Mouse (Mus musculus): ENCODE data around the gene Senp3.

The Senp3 gene

DNA sequence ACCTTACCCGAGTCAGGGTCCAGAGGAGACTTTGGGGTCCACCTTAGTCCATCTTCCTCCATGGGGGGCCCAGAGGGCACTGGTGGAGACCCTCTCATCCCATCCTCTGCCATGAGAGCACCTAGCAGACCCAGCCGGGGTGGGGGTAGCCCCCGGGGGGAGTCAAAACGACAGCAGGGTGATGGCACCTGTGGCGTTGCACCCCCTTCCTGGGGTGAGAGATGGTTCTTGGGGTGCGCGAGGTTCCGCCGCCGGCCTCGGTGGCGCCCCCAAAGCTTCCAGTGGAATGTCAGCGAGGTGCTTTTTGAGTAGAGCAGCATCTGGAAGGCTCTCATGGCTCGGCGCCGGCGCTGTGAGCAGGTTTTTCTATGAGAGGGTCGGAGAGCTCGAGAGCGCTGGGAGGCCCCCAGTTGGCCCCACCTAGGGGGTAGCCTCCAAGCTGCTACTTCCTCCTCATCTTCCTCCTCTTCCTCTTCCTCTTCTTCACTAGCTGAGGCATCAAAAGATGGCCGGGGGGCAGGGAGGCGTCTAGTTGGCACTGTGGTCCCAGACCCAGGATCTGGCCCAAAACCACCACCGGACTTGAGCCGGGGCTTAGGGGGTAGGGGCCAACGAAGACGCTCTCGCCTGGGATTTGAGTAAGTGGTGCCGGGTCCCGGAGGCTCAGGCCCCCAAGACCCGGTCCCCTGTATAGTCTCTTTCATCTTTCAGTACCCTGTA, 1.6 kb downstream of the Senp3 start:
- no peak for DNase-seq (ENCODE audit: low spot score)

DNA sequence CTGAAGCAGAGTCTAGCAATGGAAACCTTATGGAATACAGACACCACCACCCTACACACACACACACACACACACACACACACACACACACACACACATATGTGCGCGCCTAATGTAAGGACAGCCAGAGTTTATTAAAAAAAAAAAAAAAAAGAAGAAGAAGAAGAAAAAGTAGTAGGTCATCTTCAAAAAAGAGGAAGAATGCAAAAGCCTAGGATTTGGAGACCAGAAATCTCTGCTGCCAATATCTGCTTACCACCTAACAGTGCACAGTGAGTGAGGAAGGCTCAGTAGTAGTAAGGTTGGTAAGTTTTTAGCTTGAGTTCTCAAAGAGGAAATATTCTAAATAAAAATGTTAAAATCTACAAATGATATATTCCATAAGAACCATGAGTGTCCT, 2.7 kb downstream of the Senp3 start:
- DNase-seq (ENCODE audit: low spot score): no peak

DNA sequence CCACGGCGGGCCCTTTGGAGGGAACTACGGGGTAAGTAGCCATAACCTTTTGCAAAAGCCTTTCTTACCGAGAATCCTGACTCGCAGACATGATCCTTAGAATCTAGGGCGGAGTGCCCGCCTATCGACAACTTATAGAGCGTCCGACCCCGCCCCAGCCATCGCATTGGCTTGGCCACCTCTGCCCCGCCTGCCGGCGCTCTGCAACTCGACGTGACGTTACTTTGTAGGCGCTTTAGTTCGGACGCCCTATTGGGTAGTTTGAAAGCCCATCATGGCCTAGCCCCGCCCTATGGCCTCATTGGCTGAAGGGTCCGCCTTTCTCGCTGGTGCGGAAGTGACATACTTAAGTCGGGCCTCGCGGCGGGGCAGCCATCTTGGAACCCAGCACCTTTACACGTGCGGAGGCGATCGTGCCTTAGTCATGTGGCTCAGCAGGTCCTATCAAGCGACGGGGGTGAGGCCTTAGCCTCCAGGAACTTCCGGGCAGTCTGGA, 9.6 kb downstream of the Senp3 start, which contains the start of gene Eif4a1:
TSS of gene Eif4a1 (minus strand) at position 213 of the 496 bp plus-strand sequence.
- DNase-seq (ENCODE audit: low spot score): peak; percentile 100

DNA sequence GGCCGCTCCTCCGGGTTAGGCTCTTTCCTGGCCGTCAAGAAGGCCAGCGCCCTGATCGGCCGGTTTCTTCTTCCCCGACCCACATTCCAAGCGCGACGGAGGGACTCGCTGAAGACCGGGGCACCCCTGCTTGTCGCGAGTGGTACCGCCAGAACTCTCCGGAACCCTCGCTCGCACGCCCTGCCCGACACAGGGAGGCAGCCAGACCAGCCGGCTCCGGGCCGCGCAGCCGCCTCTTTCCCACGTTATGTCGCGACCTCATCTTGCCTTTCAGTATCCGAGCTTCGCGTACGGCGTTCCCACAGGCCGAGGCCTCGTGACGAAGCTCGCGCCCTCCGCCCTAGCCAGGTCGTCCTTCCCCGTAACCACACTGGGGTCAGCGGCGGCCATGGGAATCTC, 10.2 kb downstream of the Senp3 start:
- DNase-seq (ENCODE audit: low spot score): no peak

DNA sequence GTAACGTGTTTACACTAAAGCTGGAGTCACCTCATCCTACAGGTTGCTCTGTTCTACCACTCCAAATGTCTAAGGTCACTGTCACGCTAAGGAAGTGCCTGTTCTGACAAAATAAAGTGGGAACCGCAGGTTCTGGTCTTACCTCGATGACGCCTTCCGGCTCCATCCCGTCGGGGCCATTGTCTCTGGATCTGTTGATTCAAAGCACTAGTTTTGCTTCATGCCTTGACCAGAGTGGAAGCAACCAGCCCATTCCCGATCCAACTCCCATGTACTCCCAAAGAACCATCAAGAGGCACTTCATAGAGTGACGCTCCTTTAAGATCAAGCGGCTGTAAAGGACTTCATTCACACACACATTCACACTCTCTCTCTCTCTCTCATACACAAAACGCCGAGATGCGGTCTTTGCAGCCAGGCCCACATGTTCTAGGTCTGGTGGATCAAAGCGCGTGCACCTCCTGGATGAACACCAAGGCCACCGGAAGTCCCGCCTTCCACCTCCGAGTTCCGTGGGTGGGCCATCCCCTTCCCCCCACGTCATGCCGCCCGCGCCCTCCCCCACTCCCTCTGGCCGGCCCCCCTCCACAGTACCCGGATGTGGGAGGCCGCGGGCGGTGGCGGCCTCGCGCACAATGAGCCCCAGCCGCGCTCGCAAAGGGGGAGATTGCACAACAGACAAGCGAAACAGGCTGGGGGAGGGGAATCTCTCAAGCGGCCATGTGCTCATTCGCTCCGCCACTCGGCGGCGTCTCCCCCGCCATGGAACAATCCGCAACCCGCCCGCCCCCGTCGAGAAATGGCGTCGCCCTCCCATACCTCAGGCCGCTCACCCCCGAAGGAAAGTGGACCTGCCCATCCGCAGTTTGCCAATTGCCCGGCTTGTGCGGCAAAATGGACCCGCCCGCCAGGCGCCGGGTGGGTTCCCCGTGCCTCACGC, 10.8 kb downstream of the Senp3 start:
- peak; percentile 95 for DNase-seq (ENCODE audit: low spot score)

DNA sequence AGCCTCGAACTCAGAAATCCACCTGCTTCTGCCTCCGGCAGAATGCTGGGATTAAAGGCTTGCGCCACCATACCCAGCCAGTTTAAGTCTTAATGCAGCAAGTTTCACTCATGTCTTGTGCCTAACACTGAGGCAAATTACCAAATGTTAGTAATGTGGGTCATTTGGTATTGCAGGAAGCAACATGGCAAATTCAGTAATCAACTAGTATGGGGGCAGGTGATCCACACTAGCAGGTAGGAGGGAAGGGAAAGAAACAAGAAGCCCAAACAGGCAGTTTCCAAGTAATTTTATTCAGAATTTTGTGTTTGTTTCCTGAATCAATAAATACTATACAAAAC, 15.2 kb downstream of the Senp3 start:
- no peak for DNase-seq (ENCODE audit: low spot score)

DNA sequence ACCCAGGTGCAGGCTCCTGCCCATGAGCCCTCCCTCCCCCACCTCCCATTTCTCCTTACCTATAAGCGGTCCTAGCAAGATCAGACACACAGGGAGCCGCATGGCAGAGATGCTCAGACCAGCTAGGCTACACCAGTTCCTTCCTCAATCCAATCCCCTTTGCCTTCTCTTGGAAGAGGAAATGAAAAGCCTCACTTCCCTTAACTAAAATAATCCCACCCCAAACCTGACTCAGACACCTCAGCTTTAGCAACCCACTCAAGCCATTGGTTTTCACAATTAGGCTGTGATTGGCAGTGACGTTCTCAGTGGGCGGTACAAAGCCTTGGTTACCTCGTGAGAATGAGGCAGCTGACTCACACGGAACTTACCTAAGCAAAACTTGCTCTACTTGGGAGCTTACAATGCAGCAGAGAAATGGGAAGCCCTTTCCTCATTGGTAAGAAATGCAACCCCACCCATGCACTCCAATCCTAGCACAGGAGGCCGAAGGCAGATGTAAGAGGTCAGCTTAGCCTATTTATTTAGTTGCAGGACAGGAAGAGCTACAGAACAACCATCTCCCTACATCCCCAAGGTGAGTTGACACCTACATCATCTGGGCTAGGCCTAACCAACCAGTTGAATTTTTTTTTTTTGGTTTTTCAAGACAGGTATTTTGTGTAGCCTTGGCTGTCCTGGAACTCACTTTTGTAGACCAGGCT, 15.8 kb downstream of the Senp3 start, which contains the start of gene Cd68:
TSS of gene Cd68 (minus strand) at position 193 of the 704 bp plus-strand sequence.
- peak; percentile 76 for DNase-seq (ENCODE audit: low spot score)

DNA sequence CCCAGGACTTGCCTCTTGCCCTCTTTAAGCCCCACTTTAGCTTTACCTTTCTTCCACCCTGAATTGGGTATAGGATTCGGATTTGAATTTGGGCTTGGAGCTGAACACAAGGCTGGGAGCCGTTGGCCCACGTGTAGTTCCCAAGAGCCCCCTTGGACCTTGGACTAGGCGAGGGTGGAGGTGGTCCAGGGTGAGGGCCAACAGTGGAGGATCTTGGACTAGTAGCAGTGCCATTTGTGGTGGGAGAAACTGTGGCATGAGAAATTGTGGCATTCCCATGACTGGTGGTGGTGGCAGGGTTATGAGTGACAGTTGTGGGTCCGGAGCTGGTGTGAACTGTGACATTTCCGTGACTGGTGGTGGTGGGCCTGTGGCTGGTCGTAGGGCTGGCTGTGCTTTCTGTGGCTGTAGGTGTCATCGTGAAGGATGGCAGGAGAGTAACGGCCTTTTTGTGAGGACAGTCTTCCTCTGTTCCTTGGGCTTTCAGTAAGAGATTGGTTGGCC, 16.4 kb downstream of the Senp3 start:
- DNase-seq (ENCODE audit: low spot score): no peak

DNA sequence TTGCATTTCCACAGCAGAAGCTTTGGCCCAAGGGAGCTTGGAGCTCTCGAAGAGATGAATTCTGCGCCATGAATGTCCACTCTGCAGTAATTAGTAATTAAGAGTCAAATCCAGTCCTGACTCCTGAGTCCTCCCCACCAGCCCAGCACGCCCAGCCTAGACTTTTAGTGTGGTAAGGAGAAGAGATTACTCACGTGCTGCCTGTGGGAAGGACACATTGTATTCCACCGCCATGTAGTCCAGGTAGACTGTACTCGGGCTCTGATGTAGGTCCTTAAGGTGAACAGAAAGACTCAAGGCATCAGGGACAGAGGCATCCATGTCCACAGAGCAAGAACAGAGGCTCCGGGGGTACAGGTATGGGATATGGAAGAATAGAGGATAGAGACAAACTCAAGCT, 17.0 kb downstream of the Senp3 start:
- no peak for DNase-seq (ENCODE audit: low spot score)

DNA sequence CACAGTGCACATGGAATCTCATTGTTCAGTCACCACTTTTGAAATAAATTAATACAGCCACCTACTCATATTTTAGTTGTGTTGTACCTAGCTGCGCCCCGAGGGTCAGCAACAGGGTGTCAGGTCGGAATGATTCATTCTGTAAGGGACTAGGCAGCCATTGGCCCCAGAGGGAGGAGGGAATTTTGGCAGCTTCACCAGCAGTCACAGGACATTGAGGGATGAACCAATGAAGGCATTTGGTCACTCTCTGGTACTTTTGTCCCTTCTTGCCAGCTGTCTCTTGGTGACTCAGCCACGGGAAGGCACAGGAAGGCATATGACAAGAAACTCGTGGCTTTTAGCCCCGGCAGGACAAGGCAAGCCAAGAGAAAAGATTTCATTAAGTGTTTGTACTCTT, 18.1 kb downstream of the Senp3 start:
- DNase-seq (ENCODE audit: low spot score): no peak

DNA sequence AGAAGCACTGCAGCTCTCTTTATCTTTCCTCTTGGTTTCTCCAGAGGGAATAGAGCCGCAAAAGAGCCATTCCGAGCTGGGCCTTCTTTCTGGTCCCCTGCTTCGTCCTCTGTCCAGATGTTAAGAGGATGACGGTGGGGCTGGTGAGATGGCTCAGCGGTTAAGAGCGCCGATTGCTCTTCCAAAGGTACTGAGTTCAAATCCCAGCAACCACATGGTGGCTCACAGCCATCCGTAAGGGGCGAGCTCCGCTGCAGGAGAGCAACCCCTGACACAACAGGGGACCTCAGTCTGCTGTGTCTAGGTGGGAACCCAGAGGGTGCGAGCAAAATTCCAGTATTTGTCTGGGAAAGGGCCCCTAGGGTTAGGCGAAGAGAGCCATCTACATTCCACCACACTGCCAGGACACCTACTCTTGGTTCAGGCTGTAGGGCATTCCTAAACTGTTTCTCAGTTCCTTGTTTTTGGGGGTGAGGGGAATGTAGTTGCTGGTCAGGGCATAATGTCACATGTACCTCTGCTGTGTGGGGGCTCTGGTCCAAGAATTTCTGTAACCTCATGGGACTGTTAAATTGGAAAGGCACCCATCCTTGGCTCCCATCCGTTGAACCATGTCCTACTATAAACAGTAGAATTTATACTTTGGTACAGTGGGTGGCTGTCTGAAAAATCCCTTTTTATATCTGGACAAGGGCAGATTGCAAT, 18.8 kb downstream of the Senp3 start:
- no peak for DNase-seq (ENCODE audit: low spot score)

DNA sequence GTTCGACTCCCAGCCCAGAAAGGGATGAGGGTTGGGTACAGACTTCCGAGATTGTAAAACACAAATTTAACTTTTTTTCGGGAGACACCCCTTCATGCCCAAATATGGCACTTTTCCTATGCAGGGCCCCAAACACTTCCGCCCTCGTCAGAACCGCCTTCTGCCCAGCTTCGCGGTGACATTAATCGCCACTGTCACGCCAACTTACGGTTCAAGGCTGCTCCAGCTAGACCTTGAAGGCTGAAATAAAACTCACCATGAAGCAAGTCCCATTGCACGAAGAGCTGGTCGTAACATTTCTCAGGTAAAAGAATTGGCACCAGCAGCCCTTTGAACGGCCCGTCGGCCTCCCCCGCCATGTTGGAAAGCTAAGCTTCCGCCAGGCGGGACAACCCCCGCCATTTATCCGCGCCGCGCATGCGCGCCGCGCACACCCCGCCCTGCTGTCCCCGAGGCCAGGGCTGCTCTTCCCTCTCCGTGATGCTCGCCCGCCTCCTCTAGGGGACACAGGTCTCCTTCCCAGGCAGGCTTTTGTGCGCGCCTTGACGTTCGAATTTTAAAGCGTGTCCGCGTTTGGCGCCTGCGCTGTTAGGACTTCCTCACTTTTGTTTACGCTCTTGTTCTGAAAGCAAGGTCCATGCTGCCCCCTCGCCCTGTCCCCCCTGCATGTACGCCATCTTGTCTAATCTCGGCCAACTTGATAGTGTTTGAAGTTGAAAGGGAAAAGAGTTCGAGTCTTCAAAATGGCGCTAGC, 19.5 kb downstream of the Senp3 start, which contains the start of gene Mpdu1:
TSS of gene Mpdu1 (minus strand) at position 430 of the 754 bp plus-strand sequence.
- DNase-seq (ENCODE audit: low spot score): peak; percentile 96

DNA sequence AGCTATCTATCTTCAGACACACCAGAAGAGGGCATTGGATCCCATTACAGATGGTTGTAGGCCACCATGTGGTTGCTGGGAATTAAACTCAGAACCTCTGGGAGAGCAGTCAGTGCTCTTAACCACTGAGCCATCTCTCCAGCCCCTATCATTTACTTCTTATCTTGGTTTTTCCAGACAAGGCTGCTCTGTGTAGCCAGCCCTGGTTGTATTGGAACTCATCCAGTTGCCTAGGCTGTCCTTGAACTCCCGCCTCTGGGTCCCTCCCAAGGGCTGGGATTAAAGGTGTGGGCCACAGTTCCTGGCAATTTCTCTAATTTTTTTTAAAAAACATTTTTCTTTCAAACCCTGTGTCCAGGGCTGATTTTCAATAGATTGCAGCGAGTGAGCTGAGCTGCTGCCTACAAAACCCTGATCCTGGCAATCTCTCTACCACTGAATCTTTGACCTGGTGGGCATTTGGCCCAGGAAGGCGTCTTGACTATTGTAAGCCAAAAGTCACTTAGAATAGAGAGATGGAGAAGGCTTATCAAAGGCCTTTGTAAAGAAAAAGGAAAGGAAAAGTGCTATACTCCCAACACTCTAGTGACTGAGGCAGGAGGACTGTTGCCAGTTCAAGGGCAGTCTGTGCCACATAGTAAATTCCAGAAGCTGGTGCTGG, 20.5 kb downstream of the Senp3 start:
- no peak for DNase-seq (ENCODE audit: low spot score)

DNA sequence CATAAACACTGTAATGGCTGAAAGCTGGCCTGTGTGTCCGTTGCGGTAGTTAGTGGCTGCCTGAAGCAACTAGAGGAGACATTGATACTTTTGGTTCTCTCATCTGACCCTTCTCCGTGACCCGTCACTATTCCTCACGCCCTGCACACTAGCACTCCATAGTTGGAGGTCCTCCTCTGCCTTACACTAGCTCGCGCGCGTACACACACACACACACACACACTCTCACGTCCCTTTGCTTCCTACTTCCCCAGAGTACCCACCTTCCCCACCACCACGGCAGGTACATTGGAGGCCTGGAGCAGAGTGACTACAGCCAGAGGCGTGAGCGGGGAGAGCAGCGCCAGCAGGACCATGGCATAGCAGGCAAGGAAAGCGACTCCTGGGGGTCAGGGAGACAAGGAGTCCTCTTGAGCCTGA, 24.4 kb downstream of the Senp3 start:
- no peak for DNase-seq (ENCODE audit: low spot score)

DNA sequence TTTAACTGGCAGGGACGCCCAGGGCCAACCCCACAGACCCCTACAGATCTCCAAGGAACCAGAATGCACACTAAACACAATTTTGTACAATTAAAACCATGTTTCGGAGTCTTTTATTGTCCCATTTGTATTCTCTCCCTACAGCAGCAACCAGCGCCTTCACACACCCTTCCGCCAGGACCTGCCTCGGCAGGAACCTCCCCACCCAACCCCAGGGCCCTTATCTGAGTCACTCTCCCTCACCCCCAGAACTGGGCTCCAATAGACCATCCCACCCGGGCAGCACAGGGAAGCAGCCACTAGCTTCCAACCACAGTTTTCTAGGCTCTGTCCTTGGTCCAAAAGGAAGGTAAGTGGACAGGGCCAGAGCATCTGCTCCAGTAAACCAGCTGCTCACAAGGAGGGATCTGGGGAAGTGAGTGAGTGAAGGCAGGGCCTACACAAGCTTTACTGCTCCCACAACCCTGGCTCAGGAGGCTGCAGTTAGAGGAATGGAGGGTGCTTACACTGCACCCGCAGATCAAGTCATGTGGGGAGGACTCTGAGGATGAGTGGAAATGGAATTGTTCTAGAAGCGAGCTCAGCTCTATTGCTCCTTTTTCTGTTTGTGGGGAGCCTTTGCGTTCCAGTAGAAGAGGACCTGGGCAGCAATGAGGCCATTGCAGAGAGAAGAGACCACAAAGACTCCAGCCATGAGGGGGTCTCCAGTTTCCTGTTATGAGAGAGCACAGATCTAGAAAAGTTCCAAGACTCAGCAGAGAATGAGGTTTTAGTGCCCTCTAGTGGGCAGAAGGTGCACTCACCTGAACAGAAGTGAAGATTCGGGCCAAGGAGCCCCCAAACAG, 25.0 kb downstream of the Senp3 start:
- peak; percentile 59 for DNase-seq (ENCODE audit: low spot score)

DNA sequence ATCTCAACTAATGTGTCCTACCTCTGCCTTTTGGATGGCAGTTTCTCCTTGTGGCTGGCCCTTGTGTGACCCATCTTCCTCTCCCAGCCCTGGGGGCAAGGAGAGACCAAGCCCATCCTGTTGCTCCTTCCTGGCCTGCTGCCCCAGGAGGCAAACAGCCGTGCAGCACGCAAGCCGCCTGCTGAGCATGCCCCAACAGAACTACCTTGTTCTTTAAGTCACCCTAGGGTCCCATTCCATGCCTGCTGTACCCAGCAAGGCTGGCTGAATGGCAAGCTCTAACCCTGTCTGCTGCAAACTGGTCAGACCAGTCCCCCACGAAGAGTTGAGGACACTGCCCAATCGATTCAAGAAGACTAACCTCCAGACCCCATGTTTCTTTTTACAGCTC, 25.8 kb downstream of the Senp3 start:
- DNase-seq (ENCODE audit: low spot score): no peak

DNA sequence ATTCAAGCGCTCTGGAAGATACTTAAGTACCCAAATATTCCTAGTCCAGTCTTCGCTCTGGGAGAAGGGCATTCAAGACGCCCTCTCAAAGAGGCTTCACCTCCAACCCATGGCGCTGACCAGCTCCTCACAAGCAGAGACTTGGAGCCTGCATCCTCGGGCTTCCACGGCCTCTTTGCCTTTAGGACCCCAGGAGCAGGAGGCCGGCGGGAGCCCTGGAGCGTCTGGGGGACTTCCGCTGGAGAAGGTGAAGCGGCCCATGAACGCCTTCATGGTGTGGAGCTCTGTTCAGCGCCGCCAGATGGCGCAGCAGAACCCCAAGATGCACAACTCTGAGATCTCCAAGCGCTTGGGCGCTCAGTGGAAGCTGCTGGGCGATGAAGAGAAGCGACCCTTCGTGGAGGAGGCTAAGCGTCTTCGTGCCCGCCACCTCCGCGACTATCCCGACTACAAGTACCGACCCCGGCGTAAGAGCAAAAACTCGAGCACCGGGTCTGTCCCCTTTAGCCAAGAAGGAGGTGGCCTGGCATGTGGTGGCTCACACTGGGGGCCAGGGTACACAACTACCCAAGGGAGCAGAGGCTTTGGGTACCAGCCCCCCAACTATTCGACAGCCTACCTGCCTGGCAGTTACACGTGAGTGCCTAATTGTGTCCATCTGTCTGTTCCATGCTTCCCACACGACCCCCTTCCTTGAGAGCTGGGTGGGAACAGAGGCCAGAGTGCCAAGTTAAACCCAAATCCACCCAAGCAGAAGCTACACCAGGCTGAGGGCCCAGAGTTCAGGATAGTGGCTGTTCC, 26.4 kb downstream of the Senp3 start, which contains the start of gene Sox15:
TSS of gene Sox15 (plus strand) at position 51 of the 801 bp plus-strand sequence.
- DNase-seq (ENCODE audit: low spot score): peak; percentile 57

DNA sequence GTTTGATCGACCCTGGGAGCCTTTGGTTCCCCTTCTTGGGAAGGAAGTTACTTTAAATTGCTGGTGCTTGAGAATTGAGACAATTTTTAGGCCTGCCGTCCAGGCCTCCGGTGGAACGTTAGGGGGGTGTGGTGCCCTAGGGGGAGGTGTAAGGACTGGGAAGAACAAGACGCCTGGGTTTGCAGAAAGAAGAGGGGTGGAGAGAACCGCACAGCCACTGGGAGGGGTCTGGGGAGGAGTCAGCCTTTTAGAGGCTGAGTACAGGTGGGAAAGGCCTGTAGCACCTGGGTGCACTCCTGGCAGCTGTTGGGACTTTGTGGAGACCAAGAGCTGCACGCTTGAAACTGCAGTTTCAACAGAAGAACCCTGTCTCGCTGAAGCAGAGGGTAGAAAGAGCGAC, 27.1 kb downstream of the Senp3 start:
- DNase-seq (ENCODE audit: low spot score): no peak
